Mouse (Mus musculus) ES-E14 (cell line): ENCODE results near the gene Pde4dip.

Experiments
- CHD2 ChIP-seq: IDR thresholded peaks from 2 replicates; pipeline ENCODE4 v1.6.1; 2014; ENCODE audit warnings: mild to moderate bottlenecking, low read depth, low read length, inconsistent platforms
- HCFC1 ChIP-seq: IDR thresholded peaks from 2 replicates; pipeline ENCODE4 v1.6.1; 2012; ENCODE audit warnings: low read length, inconsistent platforms, borderline replicate concordance; ENCODE audit not compliant: insufficient read depth
- MAFK ChIP-seq: IDR thresholded peaks from 2 replicates; pipeline ENCODE4 v1.6.1; 2014; ENCODE audit warnings: mild to moderate bottlenecking, low read depth, low read length, inconsistent platforms; ENCODE audit not compliant: insufficient read depth

DNA sequence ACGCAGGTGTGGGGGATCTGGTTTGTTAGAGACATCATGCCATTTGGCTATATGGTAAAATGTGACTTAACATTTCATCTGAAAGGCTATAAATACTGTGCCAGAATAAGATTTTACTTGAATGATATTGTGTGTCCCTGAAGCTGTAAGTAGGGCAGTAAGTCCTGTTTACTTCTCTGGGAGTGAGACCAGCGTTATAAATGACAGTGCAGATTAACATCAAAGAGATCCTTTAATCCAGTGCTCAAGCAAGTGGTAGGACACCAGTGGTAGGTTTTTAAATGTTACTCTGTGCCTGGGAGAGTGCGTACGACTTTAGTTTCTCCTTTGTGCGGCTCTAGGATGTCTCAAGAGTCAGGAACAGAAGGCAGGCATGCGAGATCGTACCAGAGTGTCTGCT, 22.6 kb upstream of the Pde4dip start:
- TF ChIP-seq MAFK = no peak
- TF ChIP-seq CHD2 = no peak
- TF ChIP-seq HCFC1 = no peak
